Mouse (Mus musculus) forebrain, embryonic 12.5 days (tissue): ENCODE measurements around the gene Fbxw21. TPM values are rescaled to one million over a fixed set of nuclear protein-coding genes. Genes with fewer than 3 reads are reported as not detected.
A peak's percentile ranks its signal among the peaks of the same experiment; 100 is the strongest.

Experiments
- ATAC-seq: fragments of 200-750 bp; cut with Nextera tagmentation; 2 replicates; pipeline ENCODE4 v1.8.0; 2017; ENCODE audit warnings: moderate TSS enrichment; ENCODE audit not compliant: low FRiP score
- H3K27ac ChIP-seq: fragments of 300-500 bp; sonication (generic); 2 replicates; pipeline ENCODE4 v1.5.1; 2016; ENCODE audit warnings: mild to moderate bottlenecking
- H3K27me3 ChIP-seq: fragments of 300-500 bp; sonication (generic); 2 replicates; pipeline ENCODE4 v1.6.1; 2016; ENCODE audit warnings: mild to moderate bottlenecking
- H3K36me3 ChIP-seq: fragments of 300-500 bp; sonication (generic); replicated peaks from 2 replicates; pipeline ENCODE4 v1.6.1; 2016; ENCODE audit warnings: mild to moderate bottlenecking
- H3K4me1 ChIP-seq: fragments of 300-500 bp; sonication (generic); 2 replicates; pipeline ENCODE4 v1.6.1; 2016
- H3K4me2 ChIP-seq: fragments of 300-500 bp; sonication (generic); 2 replicates; pipeline ENCODE4 v1.6.1; 2016; ENCODE audit warnings: mild to moderate bottlenecking, moderate library complexity
- H3K4me3 ChIP-seq: fragments of 300-500 bp; sonication (generic); replicated peaks from 2 replicates; pipeline ENCODE4 v1.5.1; 2016; ENCODE audit warnings: mild to moderate bottlenecking
- H3K9ac ChIP-seq: fragments of 300-500 bp; sonication (generic); 2 replicates; pipeline ENCODE4 v1.6.1; 2016; ENCODE audit warnings: mild to moderate bottlenecking
- H3K9me3 ChIP-seq: fragments of 300-500 bp; sonication (generic); 2 replicates; pipeline ENCODE4 v1.6.1; 2016
- WGBS: fragments of 180-500 bp; shearing (Covaris S2); methylation state at CpG from one replicate; pipeline ENCODE4 v1.1.7; 2016; 5-methylcytosine and 5-hydroxymethylcytosine counted together
- polyA plus RNA-seq: library from polyadenylated mRNA; unstranded; fragments of >200 nt; fragmentation: Nextera tagmentation; extraction: Ambion mirVana; gene quantifications from 2 replicates; pipeline ENCODE4 v1.2.1, GENCODE M21; 2016

Fbxw21 gene
- polyA plus RNA-seq, 1 experiment from 2014 or later, result not detected

DNA sequence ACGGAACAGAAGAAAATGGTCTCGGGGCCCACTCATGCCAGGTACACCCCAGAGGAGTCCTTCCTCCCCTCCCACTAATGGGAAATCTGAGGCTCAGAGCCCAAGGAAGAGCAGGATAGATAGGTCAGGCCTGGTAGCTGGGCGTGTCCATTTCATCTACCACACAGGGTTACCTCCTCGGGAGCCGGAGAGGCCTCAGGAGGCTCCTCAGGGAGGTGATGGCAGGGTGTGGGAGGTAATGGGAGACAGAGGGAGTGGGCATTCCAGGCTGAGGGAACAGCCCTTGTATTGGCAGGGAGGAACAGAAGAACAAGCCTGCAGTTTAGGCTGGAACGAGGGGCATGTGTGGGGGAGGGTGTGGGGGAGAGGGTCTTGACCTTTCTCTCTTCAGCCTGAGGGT lies 65.0 kb downstream of the Fbxw21 start:
- H3K27ac ChIP-seq, result peak overlapping the region; percentile 100
- H3K9ac ChIP-seq, result peak overlapping the region; percentile 97
- peak overlapping the region; percentile 74 for H3K4me3 ChIP-seq
- H3K36me3 ChIP-seq, result peaks cover 41% of the 10 kb centered on the region
- H3K9me3 ChIP-seq, result no peaks in the 10 kb centered on the region
- peaks cover 2% of the 10 kb centered on the region; the same call in 1 of the 2 replicates for H3K27me3 ChIP-seq
- peak overlapping the region; percentile 95 for H3K4me2 ChIP-seq
- WGBS, result 10% methylated on average over 6 of the region's 6 CpGs
- peaks cover 56% of the 10 kb centered on the region for H3K4me1 ChIP-seq
- ATAC-seq, result 0 out of 2 replicates have a peak, but pooled peaks have one; percentile 5

DNA sequence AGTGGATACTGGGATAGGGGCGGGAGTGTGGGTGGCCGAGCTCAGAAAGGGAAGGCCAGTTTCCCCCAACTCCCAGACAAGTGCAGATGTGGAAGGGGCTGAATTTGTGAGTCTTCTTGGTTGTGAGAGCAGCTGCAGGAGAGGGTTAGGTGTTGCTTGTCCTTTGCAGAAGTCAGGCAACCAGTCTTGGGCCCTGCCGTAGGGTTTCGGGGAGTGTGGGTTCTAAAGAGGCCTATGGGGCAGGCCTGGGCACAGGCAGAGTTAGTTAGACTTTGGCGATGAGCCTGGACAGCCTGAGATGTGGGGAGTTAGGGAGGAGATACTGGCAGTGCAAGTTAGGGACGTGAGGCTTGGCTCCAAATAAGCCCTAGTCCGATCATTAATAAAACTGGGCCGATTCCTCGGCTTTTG lies 65.6 kb downstream of the Fbxw21 start:
- Histone ChIP-seq H3K9me3 (no peaks in the 10 kb centered on the region), H3K27ac (peak overlapping the region; percentile 100), H3K9ac (peak overlapping the region; percentile 97), H3K4me2 (peak overlapping the region; percentile 95), H3K27me3 (peaks cover 5% of the 10 kb centered on the region; the same call in 1 of the 2 replicates), H3K36me3 (peaks cover 41% of the 10 kb centered on the region), H3K4me3 (peak overlapping the region; percentile 74), H3K4me1 (peaks cover 56% of the 10 kb centered on the region)
- no peak; the same call in 1 of the 2 replicates for ATAC-seq
- WGBS, result 8% methylated on average over 9 of the region's 9 CpGs

DNA sequence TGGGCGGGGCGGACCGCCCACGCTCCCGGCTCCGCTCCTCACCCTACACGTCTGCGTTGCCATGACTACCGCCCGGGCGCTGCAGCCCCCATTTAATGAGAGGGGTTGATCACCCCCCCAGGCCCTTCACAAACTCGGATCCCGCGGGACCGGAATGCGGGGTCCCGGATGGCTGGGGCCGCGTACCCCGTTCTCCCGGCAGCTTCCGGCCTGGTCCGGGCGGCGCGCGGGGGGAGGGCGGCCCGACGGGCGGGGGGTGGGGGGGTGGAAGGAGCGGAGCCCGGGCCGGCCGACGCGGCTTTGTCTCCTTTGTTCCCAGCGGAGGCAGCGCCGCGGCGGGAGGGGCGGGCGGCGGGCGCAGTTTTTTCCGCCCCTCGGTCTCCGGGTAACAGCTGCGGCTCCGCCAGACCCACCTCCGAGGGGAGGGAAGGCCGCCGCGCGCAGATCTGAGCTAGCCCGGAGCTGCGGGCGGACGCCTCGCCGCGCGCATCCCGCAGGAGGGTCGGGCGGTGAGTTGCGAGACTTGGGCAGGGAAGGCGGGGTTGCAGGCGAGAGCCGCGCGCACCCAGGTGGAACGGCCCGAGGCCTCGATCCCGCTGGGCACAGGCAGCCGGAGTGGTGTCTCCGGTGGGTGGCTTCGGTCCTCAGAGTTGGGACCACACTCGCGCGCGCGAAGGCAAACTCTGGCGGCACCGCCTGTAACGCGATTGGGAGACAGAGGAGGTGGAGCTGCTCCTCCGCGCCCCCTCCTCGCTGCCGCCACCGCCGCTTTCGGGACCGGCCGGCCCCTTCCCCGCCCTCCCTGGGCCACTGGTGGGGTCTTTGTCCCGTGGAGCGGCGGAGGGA lies 66.5 kb downstream of the Fbxw21 start, which contains the start of gene Plxnb1:
Gene Plxnb1 (plus strand): TSS at position 253 of the 846 bp plus-strand sequence.
- H3K4me1 ChIP-seq, result peaks cover 61% of the 10 kb centered on the region
- H3K4me2 ChIP-seq, result peak within 1 kb of the TSS; percentile 95
- H3K9ac ChIP-seq, result peak within 1 kb of the TSS; percentile 97
- under 1% methylated on average over 83 of the region's 102 CpGs for WGBS
- no peaks in the 10 kb centered on the region for H3K9me3 ChIP-seq
- peaks cover 5% of the 10 kb centered on the region; the same call in 1 of the 2 replicates for H3K27me3 ChIP-seq
- ATAC-seq, result peak; percentile 74
- peak within 1 kb of the TSS; percentile 100 for H3K27ac ChIP-seq
- peak within 1 kb of the TSS; percentile 74 for H3K4me3 ChIP-seq
- H3K36me3 ChIP-seq, result peaks cover 37% of the 10 kb centered on the region

DNA sequence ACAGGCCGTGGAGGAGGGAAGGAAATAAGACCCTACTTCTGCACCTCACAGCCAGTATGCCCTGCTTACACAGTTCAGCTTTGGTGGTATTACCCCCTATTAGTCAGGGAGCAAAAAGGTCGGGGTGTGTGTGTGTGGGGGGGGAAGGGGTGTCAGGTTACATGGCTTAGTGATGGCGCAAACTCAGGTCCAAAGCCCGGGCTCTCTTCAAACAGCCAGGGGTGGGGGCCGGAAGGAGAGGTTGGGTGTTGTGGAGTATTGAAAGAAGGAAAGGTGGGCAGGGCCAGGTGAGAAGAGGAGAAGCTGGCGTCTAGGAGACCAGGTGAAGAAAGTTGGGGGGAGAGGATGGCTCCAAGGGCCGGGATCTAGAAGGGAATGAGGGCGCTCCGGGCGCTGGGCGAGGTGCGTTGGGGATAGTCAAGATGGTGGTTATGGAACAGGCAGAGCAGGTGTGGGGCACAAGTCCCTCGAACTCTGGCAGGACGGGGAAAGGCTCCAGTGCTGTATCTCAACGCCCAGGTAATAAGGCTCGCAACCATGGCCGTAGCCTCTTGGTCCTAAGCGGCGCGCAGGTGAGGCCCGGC lies 67.2 kb downstream of the Fbxw21 start:
- no peaks in the 10 kb centered on the region for H3K9me3 ChIP-seq
- H3K27ac ChIP-seq, result peak overlapping the region; percentile 100
- peak overlapping the region; percentile 95 for H3K4me2 ChIP-seq
- H3K27me3 ChIP-seq, result peaks cover 5% of the 10 kb centered on the region; the same call in 1 of the 2 replicates
- H3K4me3 ChIP-seq, result peak overlapping the region; percentile 74
- peak; percentile 5 for ATAC-seq
- 2% methylated on average over 21 of the region's 21 CpGs for WGBS
- peaks cover 64% of the 10 kb centered on the region for H3K4me1 ChIP-seq
- H3K9ac ChIP-seq, result peak overlapping the region; percentile 97
- H3K36me3 ChIP-seq, result peaks cover 35% of the 10 kb centered on the region

DNA sequence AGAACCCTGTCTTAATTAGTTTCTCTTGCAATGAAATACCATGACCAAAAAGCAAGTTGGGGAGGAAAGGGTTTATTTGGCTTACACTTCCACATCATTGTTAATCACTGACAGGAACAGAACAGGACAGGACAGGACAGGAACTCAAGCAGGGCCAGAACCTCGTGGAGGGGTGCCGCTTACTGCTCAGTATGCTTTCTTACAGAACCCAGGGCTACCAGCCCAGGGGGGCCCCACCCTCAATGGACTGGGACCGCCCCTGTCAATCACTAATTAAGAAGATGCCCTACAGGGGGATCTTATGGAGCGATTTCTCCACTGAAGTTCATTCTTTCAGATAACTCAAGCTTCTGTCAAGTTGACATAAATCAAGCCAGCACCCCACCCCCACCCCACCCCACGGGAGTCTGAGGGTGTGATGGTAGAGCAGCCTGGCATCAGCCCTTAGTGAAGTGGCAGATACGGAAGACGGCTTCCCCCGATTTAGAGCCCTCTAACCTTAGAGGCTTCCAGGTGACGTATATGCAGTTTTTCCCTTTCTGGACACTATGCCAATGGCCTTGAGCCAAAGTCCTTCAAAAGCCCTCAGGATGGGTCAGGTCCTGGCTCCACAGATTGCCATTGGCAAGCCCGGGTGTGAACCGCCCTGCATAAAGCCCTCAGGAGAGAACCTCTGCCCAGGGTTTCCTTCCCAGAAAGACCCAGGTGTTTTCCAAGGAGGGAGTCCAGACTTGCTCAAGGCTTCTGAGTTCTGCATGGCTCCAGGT lies 67.9 kb downstream of the Fbxw21 start:
- peak overlapping the region; percentile 100 for H3K27ac ChIP-seq
- H3K9ac ChIP-seq, result peak overlapping the region; percentile 97; the same call in 1 of the 2 replicates
- ATAC-seq, result no peak
- H3K36me3 ChIP-seq, result peaks cover 30% of the 10 kb centered on the region
- no peaks in the 10 kb centered on the region for H3K9me3 ChIP-seq
- peaks cover 59% of the 10 kb centered on the region for H3K4me1 ChIP-seq
- peak overlapping the region; percentile 95 for H3K4me2 ChIP-seq
- peak overlapping the region; percentile 74 for H3K4me3 ChIP-seq
- WGBS, result 12% methylated on average over 11 of the region's 11 CpGs
- peaks cover 5% of the 10 kb centered on the region; the same call in 1 of the 2 replicates for H3K27me3 ChIP-seq

DNA sequence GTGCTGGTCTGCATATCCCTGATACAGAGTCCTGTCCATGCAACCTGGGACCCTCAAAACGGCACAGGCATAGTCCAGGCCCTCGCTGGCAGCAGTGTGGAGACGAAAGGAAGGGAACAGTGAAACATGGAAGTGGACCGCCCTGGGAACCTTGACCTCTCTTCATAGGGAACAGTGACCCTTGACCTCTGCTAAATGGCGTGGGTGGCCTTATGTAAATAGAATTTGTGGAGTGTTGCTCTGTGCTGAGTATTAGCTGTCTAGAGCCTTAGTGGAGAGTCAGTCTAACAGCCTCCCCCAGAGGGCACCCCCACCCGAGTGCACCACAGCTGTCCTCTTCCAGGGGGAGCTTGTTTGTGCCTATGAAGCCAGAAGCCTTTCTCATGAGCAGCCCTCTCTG lies 69.0 kb downstream of the Fbxw21 start:
- Histone ChIP-seq H3K9me3 (no peaks in the 10 kb centered on the region), H3K4me3 (no peak overlapping the region), H3K36me3 (peaks cover 29% of the 10 kb centered on the region), H3K4me1 (peaks cover 49% of the 10 kb centered on the region), H3K27ac (no peak overlapping the region), H3K9ac (no peak overlapping the region), H3K27me3 (peaks cover 5% of the 10 kb centered on the region; the same call in 1 of the 2 replicates), H3K4me2 (no peak overlapping the region)
- 57% methylated on average over 6 of the region's 6 CpGs for whole genome bisulfite sequencing
- no peak for ATAC-seq

DNA sequence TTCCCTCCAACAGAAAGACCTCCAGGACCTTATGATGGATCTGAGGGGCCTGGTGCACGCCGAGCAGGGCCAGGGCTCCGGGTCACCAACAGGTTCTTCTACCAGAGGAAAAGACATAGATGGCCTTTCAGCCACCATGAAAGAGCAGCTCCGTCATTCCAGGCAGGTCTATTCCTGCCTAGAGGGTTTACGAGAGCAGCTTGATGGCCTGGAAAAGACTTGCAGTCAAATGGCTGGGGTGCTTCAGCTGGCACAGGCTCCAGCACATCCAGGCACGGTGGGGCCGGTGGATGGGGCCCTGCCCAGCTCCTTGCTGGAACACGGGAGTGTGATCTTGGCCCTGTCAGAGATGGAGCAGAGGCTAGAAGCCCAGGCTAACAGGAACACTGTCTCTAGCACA lies 70.0 kb downstream of the Fbxw21 start:
- no peak overlapping the region for H3K4me2 ChIP-seq
- 96% methylated on average over 8 of the region's 8 CpGs for WGBS
- H3K4me1 ChIP-seq, result peaks cover 46% of the 10 kb centered on the region
- peaks cover 29% of the 10 kb centered on the region for H3K36me3 ChIP-seq
- H3K4me3 ChIP-seq, result no peak overlapping the region
- ATAC-seq, result no peak
- H3K9me3 ChIP-seq, result no peaks in the 10 kb centered on the region
- peaks cover 5% of the 10 kb centered on the region; the same call in 1 of the 2 replicates for H3K27me3 ChIP-seq
- H3K9ac ChIP-seq, result no peak overlapping the region
- no peak overlapping the region for H3K27ac ChIP-seq

DNA sequence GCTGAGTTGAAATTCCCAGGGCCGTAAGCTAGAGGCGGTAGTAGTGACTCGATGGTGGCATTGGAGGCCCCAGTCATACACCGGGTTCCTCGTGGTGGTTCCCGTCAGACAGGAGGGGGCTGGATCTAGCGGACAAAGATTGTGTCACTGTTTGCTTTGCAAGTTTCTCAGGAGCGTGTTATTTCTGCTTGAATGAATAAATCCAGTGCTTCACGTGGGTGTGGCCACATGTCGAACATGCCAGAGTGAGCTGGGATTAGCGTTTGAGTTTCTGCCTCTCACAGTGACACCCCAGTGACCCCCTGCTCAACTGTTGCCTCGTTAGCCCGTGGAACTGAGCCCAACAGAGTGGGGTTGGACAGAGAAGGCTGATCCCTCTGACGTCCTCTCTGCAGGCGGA lies 71.4 kb downstream of the Fbxw21 start:
- Histone ChIP-seq H3K9me3 (no peaks in the 10 kb centered on the region), H3K4me2 (no peak overlapping the region), H3K4me1 (peaks cover 39% of the 10 kb centered on the region), H3K4me3 (no peak overlapping the region), H3K36me3 (peaks cover 29% of the 10 kb centered on the region), H3K27ac (peak overlapping the region; percentile 46; the same call in 1 of the 2 replicates), H3K9ac (peak overlapping the region; percentile 36; the same call in 1 of the 2 replicates), H3K27me3 (peaks cover 5% of the 10 kb centered on the region; the same call in 1 of the 2 replicates)
- WGBS, result 25% methylated on average over 15 of the region's 15 CpGs
- ATAC-seq, result no peak

Other genes starting within 250 kb of the Fbxw21 start
- not detected in 2 replicates for gene Tmem89, start 247.4 kb downstream of the Fbxw21 start, polyA plus RNA-seq
- gene Uqcrc1, start 225.4 kb downstream of the Fbxw21 start, polyA plus RNA-seq, result 353 and 359 TPM in 2 replicates
- gene Col7a1, start 208.5 kb downstream of the Fbxw21 start, polyA plus RNA-seq, result 2.2 and 3.2 TPM in 2 replicates
- not detected in 2 replicates for gene Ucn2, start 176.0 kb downstream of the Fbxw21 start, polyA plus RNA-seq
- gene Pfkfb4, start 170.3 kb downstream of the Fbxw21 start, polyA plus RNA-seq, result 16.5 and 18.4 TPM in 2 replicates
- 35.6 and 37.3 TPM in 2 replicates for gene Shisa5, start 123.5 kb downstream of the Fbxw21 start, polyA plus RNA-seq
- gene Trex1, start 102.3 kb downstream of the Fbxw21 start, polyA plus RNA-seq, result 8.4 and 8.9 TPM in 2 replicates
- gene Atrip, start 87.9 kb downstream of the Fbxw21 start, polyA plus RNA-seq, result 32.4 and 32.5 TPM in 2 replicates
- 13.9 and 14.9 TPM in 2 replicates for gene Ccdc51, start 79.5 kb downstream of the Fbxw21 start, polyA plus RNA-seq
- gene Tma7, start 79.5 kb downstream of the Fbxw21 start, polyA plus RNA-seq, result 734 and 744 TPM in 2 replicates
- 39.9 and 44.4 TPM in 2 replicates for gene Plxnb1, start 66.7 kb downstream of the Fbxw21 start, polyA plus RNA-seq
- not detected in 2 replicates for gene Fbxw13, start 33.9 kb upstream of the Fbxw21 start, polyA plus RNA-seq
- not detected in 2 replicates for gene Fbxw20, start 72.7 kb upstream of the Fbxw21 start, polyA plus RNA-seq
- not detected in 2 replicates for gene Fbxw14, start 125.6 kb upstream of the Fbxw21 start, polyA plus RNA-seq
- gene Fbxw28, start 177.6 kb upstream of the Fbxw21 start, polyA plus RNA-seq, result not detected in 2 replicates
- gene Fbxw22, start 242.3 kb upstream of the Fbxw21 start, polyA plus RNA-seq, result not detected in 2 replicates